Comparison of ENCODE assay signal across 8 mouse cellular contexts in the genomic region with DNA sequence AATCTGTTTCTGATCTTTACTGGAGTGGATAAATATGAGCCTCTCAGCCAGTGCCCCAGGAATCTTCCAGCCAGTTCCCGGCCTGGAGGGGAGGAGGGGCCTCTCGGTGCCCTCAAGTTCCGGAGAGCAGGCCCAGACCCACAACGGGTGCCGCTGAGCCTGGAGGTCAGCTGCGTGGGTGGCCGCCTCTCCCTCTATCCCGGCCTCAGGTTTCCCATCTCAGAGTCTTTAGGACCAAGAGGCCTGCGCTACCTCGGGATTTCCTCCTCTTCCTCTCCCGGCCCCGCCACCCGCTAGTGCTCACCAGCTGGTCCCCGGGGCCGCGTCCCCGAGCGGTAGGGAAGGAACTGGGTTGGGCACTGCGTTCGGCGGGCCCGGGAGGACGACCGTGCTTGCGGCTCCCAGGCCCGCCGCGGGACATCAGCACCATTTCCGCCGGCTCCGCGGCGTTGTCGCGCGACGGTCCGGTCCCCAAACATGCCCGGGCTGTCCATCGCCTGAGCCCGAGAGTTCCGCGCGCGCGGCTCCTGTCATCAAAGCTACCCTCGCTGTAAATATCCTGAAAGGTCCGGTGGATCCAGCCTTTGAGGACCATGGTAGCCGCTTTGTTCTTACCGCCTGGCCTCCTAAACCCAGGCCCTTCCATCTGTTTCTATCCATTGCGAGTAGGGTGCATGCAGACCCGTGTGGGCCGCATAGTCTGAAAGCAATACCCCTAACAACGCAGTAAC. TPM values are rescaled to one million over a fixed set of nuclear protein-coding genes. Genes with fewer than 3 reads are reported as not detected.
DNase-seq lines count a peak whose midpoint lies in the region; ATAC-seq and TF ChIP-seq lines count a peak whose summit lies in the region.

No protein-coding gene starts in this region.

- H3K4me2 ChIP-seq in heart, embryonic 16.5 days (ENCODE audit: low read depth, low read length), result peak overlapping the region; percentile 82
- H3K4me2 ChIP-seq in lung, embryonic 15.5 days, result peak overlapping the region; percentile 74

- H3K9me3 ChIP-seq in forebrain, embryonic 10.5 days, result no peaks in the 10 kb centered on the region
- H3K9me3 ChIP-seq in heart, embryonic 16.5 days (replicated peaks; ENCODE audit: control insufficient read depth, low read length), result no peaks in the 10 kb centered on the region
- H3K9me3 ChIP-seq in lung, embryonic 15.5 days, result no peaks in the 10 kb centered on the region

- peaks cover 4% of the 10 kb centered on the region; the same call in 1 of the 2 replicates for H3K4me1 ChIP-seq in bone marrow, adult 2 months (ENCODE audit: control insufficient read depth, insufficient read depth, low read length)
- peaks cover 57% of the 10 kb centered on the region for H3K4me1 ChIP-seq in forebrain, embryonic 10.5 days
- H3K4me1 ChIP-seq in heart, embryonic 16.5 days (ENCODE audit: control insufficient read depth, insufficient read depth, low read length), result peaks cover 18% of the 10 kb centered on the region
- H3K4me1 ChIP-seq in lung, embryonic 15.5 days, result peaks cover 12% of the 10 kb centered on the region

- H3K4me3 ChIP-seq in bone marrow, adult 2 months (replicated peaks; ENCODE audit: control insufficient read depth, low read depth, low read length), result peak overlapping the region; percentile 96
- H3K4me3 ChIP-seq in forebrain, embryonic 10.5 days, result peak overlapping the region; percentile 94
- H3K4me3 ChIP-seq in heart, embryonic 16.5 days (ENCODE audit: low read length), result peak overlapping the region; percentile 75
- peak overlapping the region; percentile 97 for H3K4me3 ChIP-seq in lung, embryonic 15.5 days

- peak; percentile 55 to 65 for DNase-seq in CD8-positive naive resting alpha-beta T cell, adult 2 months (ENCODE audit: low read depth in 2 of 2, low spot score in 2 of 2)
- peak; percentile 77 for DNase-seq in forebrain, embryonic 10.5 days (ENCODE audit: extremely low spot score, low spot score)
- peak; percentile 82 to 89 for DNase-seq in kidney, postnatal 25 days
- DNase-seq in ovary, adult 18-20 months (ENCODE audit: low spot score), result peak; percentile 31
- peak; percentile 16 to 19 for DNase-seq in thymus, adult 18-20 months

- ATAC-seq in heart, embryonic 16.5 days (replicated peaks; ENCODE audit: extremely low read depth, insufficient read depth, low FRiP score), result peak; percentile 76
- peak; percentile 43; the same call in 1 of the 2 replicates for ATAC-seq in lung, embryonic 15.5 days (ENCODE audit: borderline replicate concordance, extremely low read depth, low FRiP score, low TSS enrichment)

- H3K36me3 ChIP-seq in forebrain, embryonic 10.5 days (replicated peaks), result peaks cover 26% of the 10 kb centered on the region
- peaks cover 4% of the 10 kb centered on the region; the same call in 1 of the 2 replicates for H3K36me3 ChIP-seq in heart, embryonic 16.5 days (ENCODE audit: control insufficient read depth, insufficient read depth)
- H3K36me3 ChIP-seq in lung, embryonic 15.5 days, result peaks cover 5% of the 10 kb centered on the region

- TF ChIP-seq CTCF in bone marrow, adult 2 months (IDR thresholded peaks at IDR 0.05; ENCODE audit: control insufficient read depth, insufficient read depth, low read length), result no peak

- 3% methylated on average over 54 of the region's 54 CpGs for WGBS in bone marrow, adult 2 months
- 3% methylated on average over 54 of the region's 54 CpGs for WGBS in forebrain, embryonic 10.5 days
- 3% methylated on average over 54 of the region's 54 CpGs for WGBS in heart, embryonic 16.5 days
- WGBS in lung, embryonic 15.5 days, result 3% methylated on average over 54 of the region's 54 CpGs

- H3K27me3 ChIP-seq in forebrain, embryonic 10.5 days (ENCODE audit: poor library complexity, severe bottlenecking), result no peaks in the 10 kb centered on the region
- no peaks in the 10 kb centered on the region for H3K27me3 ChIP-seq in heart, embryonic 16.5 days (ENCODE audit: control insufficient read depth, insufficient read depth, low read length)
- no peaks in the 10 kb centered on the region for H3K27me3 ChIP-seq in lung, embryonic 15.5 days

- peak overlapping the region; percentile 86 for H3K27ac ChIP-seq in bone marrow, adult 2 months (ENCODE audit: control insufficient read depth, insufficient read depth, low read depth, low read length, poor library complexity)
- H3K27ac ChIP-seq in forebrain, embryonic 10.5 days, result peak overlapping the region; percentile 97
- peak overlapping the region; percentile 90 for H3K27ac ChIP-seq in heart, embryonic 16.5 days (ENCODE audit: low read length)
- H3K27ac ChIP-seq in lung, embryonic 15.5 days, result peak overlapping the region; percentile 90

- H3K9ac ChIP-seq in heart, embryonic 16.5 days (ENCODE audit: low read length), result peak overlapping the region; percentile 90
- peak overlapping the region; percentile 99 for H3K9ac ChIP-seq in lung, embryonic 15.5 days

- TF ChIP-seq POLR2A in bone marrow, adult 2 months (IDR thresholded peaks at IDR 0.05; ENCODE audit: borderline replicate concordance, control insufficient read depth, low read depth, low read length), result peak; percentile 58; the same call in 1 of the 2 replicates

RNA-seq across cellular contexts. Expression of a gene that starts 3.1 kb away (rescaled TPM):
- 241 and 296 TPM in 2 replicates for polyA plus RNA-seq in bone marrow, adult 2 months (2011; ENCODE audit: insufficient read depth, insufficient read length, low replicate concordance, missing spikeins)
- polyA plus RNA-seq in forebrain, embryonic 10.5 days (2016; fragmentation: Nextera tagmentation; extraction: Ambion mirVana), result 68.4 and 75.6 TPM in 2 replicates
- polyA plus RNA-seq in heart, embryonic 16.5 days (2015; fragmentation: Nextera tagmentation; extraction: Ambion mirVana), result 59.3 and 66.0 TPM in 2 replicates
- polyA plus RNA-seq in lung, embryonic 15.5 days (2015; fragmentation: Nextera tagmentation; extraction: Ambion mirVana), result 62.7 and 65.0 TPM in 2 replicates

RNA-seq across cellular contexts. Expression of a gene that starts 3.1 kb away (rescaled TPM):
- polyA plus RNA-seq in bone marrow, adult 2 months (2011; ENCODE audit: insufficient read depth, insufficient read length, low replicate concordance, missing spikeins), result 3.8 and 6.8 TPM in 2 replicates
- 0.89 TPM in 1 of 2 replicates, not detected in the other for polyA plus RNA-seq in forebrain, embryonic 10.5 days (2016; fragmentation: Nextera tagmentation; extraction: Ambion mirVana)
- polyA plus RNA-seq in heart, embryonic 16.5 days (2015; fragmentation: Nextera tagmentation; extraction: Ambion mirVana), result 0.06 and 0.11 TPM in 2 replicates
- polyA plus RNA-seq in lung, embryonic 15.5 days (2015; fragmentation: Nextera tagmentation; extraction: Ambion mirVana), result 0.51 TPM in 1 of 2 replicates, not detected in the other

RNA-seq across cellular contexts. Expression of a gene that starts 10.7 kb away (rescaled TPM):
- not detected in 2 replicates for polyA plus RNA-seq in bone marrow, adult 2 months (2011; ENCODE audit: insufficient read depth, insufficient read length, low replicate concordance, missing spikeins)
- polyA plus RNA-seq in forebrain, embryonic 10.5 days (2016; fragmentation: Nextera tagmentation; extraction: Ambion mirVana), result 0.09 and 0.14 TPM in 2 replicates
- polyA plus RNA-seq in heart, embryonic 16.5 days (2015; fragmentation: Nextera tagmentation; extraction: Ambion mirVana), result 0.11 TPM in 1 of 2 replicates, not detected in the other
- polyA plus RNA-seq in lung, embryonic 15.5 days (2015; fragmentation: Nextera tagmentation; extraction: Ambion mirVana), result 0.09 TPM in 1 of 2 replicates, not detected in the other

RNA-seq across cellular contexts. Expression of a gene that starts 22.1 kb away (rescaled TPM):
- polyA plus RNA-seq in bone marrow, adult 2 months (2011; ENCODE audit: insufficient read depth, insufficient read length, low replicate concordance, missing spikeins), result 5.0 and 6.9 TPM in 2 replicates
- 29.4 and 30.9 TPM in 2 replicates for polyA plus RNA-seq in forebrain, embryonic 10.5 days (2016; fragmentation: Nextera tagmentation; extraction: Ambion mirVana)
- polyA plus RNA-seq in heart, embryonic 16.5 days (2015; fragmentation: Nextera tagmentation; extraction: Ambion mirVana), result 14.5 and 18.7 TPM in 2 replicates
- 25.6 and 27.4 TPM in 2 replicates for polyA plus RNA-seq in lung, embryonic 15.5 days (2015; fragmentation: Nextera tagmentation; extraction: Ambion mirVana)

RNA-seq across cellular contexts. Expression of a gene that starts 43.9 kb away (rescaled TPM):
- polyA plus RNA-seq in bone marrow, adult 2 months (2011; ENCODE audit: insufficient read depth, insufficient read length, low replicate concordance, missing spikeins), result 11.7 and 18.2 TPM in 2 replicates
- polyA plus RNA-seq in forebrain, embryonic 10.5 days (2016; fragmentation: Nextera tagmentation; extraction: Ambion mirVana), result 31.8 and 37.0 TPM in 2 replicates
- polyA plus RNA-seq in heart, embryonic 16.5 days (2015; fragmentation: Nextera tagmentation; extraction: Ambion mirVana), result 12.0 and 14.5 TPM in 2 replicates
- polyA plus RNA-seq in lung, embryonic 15.5 days (2015; fragmentation: Nextera tagmentation; extraction: Ambion mirVana), result 20.8 and 21.9 TPM in 2 replicates

Comparison
In these comparisons a context has a peak if more than half of its experiments do, and no peak if none do; other contexts are left out.
1. Peak in every context shown above with its lines: DNase-seq, ATAC-seq, H3K4me3 ChIP-seq and H3K27ac ChIP-seq.
2. DNase-seq: peak in every context shown above with its lines; median percentile 86 in kidney, postnatal 25 days; 77 in forebrain, embryonic 10.5 days; 60 in CD8-positive naive resting alpha-beta T cell, adult 2 months; 31 in ovary, adult 18-20 months; 18 in thymus, adult 18-20 months.